In genomic region chr15:81553455-81553854, GRCm38 (mm10) we compare ENCODE assay signal across 23 mouse cellular contexts.
"Had no signal": no experiment of that assay in that cellular context is flagged by ENCODE, and none has a peak within 500 bp of the region (broad histone marks: within the 10 kb centered on the region; RNA-seq: fewer than 3 reads in every experiment).

No protein-coding gene starts in this region.

- H3K27ac ChIP-seq: gastrocnemius, adult 2 months; heart, embryonic 10.5 days; hindbrain, embryonic 13.5 days; hindbrain, embryonic 15.5 days; hindbrain, postnatal 0 days; kidney, postnatal 0 days; layer of hippocampus, adult 2 months; left cerebral cortex, adult 2 months; limb, embryonic 10.5 days; limb, embryonic 12.5 days; liver, embryonic 13.5 days; liver, embryonic 15.5 days had no signal

- H3K4me3 ChIP-seq: gastrocnemius, adult 2 months; heart, embryonic 10.5 days; heart, embryonic 12.5 days; hindbrain, embryonic 13.5 days; hindbrain, embryonic 15.5 days; layer of hippocampus, adult 2 months; left cerebral cortex, adult 2 months; limb, embryonic 10.5 days; limb, embryonic 12.5 days; liver, embryonic 13.5 days; liver, embryonic 15.5 days had no signal

- H3K4me2 ChIP-seq: heart, embryonic 12.5 days; hindbrain, embryonic 13.5 days; hindbrain, embryonic 15.5 days; limb, embryonic 12.5 days; liver, embryonic 11.5 days; liver, embryonic 13.5 days; liver, embryonic 15.5 days had no signal

- H3K36me3 ChIP-seq: heart, embryonic 10.5 days; heart, embryonic 12.5 days; hindbrain, embryonic 13.5 days; hindbrain, embryonic 15.5 days; limb, embryonic 10.5 days; limb, embryonic 12.5 days; liver, embryonic 13.5 days; liver, embryonic 15.5 days had no signal

- ATAC-seq: hindbrain, postnatal 0 days had no signal

- H3K27me3 ChIP-seq: heart, embryonic 12.5 days; hindbrain, embryonic 13.5 days; hindbrain, embryonic 15.5 days; limb, embryonic 12.5 days; liver, embryonic 13.5 days; liver, embryonic 15.5 days had no signal

- H3K9ac ChIP-seq: heart, embryonic 12.5 days; hindbrain, embryonic 13.5 days; hindbrain, embryonic 15.5 days; limb, embryonic 12.5 days; liver, embryonic 13.5 days; liver, embryonic 15.5 days had no signal

- H3K4me1 ChIP-seq: heart, embryonic 12.5 days; hindbrain, embryonic 15.5 days; liver, embryonic 13.5 days; liver, embryonic 15.5 days had no signal

- H3K9me3 ChIP-seq: heart, embryonic 10.5 days; heart, embryonic 12.5 days; hindbrain, embryonic 13.5 days; hindbrain, embryonic 15.5 days; limb, embryonic 10.5 days; limb, embryonic 12.5 days; liver, embryonic 13.5 days; liver, embryonic 15.5 days had no signal

- DNase-seq: gastrocnemius, adult 2 months; gastrocnemius, postnatal 14 days; gastrocnemius, postnatal 36 days; heart, adult 11 months; heart, postnatal 10 days; kidney, adult 18-20 months; kidney, adult 8-10 months; kidney, postnatal 14 days; kidney, postnatal 36 days; liver; liver, embryonic 13.5 days had no signal
